Mouse (Mus musculus): Measurements from ENCODE around the gene Wfdc13. TPM values are rescaled to one million over a fixed set of nuclear protein-coding genes. Genes with fewer than 3 reads are reported as not detected.

Wfdc13 gene
- polyA plus RNA-seq (2015; fragmentation: Nextera tagmentation; extraction: Ambion mirVana) = 0.17 and 0.21 TPM in 2 replicates

DNA sequence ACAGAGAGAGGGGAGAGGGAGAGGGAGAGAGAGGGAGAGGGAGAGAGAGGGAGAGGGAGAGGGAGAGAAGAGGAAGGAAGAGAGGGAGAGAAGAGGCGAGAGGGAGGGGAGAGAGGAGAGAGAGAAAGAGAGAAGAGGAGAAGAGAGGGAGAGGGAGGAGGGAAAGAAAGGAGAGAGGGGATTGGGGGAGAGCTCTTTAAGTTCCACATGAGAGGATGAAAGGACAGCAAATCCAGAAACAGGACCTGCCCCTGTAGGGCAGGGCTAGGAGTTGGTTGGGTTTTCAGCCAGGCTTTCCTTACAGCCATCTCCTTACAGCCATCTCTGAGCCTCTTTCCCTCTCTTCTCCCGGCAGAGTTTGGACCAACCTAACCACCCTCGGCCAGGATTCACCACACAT is at the start of gene Wfdc13:
Wfdc13 (plus strand) TSS at position 301 of the 400 bp plus-strand sequence.
- no peak for ATAC-seq
- peaks cover 2% of the 10 kb centered on the region; the same call in 1 of the 2 replicates for H3K4me1 ChIP-seq (ENCODE audit: control insufficient read depth, insufficient read depth, low read length)
- no peak within 1 kb of the TSS for H3K4me2 ChIP-seq (ENCODE audit: low read depth, low read length)
- H3K36me3 ChIP-seq (ENCODE audit: control insufficient read depth, insufficient read depth, low read length) = no peaks in the 10 kb centered on the region
- no peak within 1 kb of the TSS for H3K9ac ChIP-seq (ENCODE audit: low read depth, low read length)
- H3K9me3 ChIP-seq (ENCODE audit: control insufficient read depth, low read length) = no peaks in the 10 kb centered on the region
- H3K27me3 ChIP-seq (replicated peaks; ENCODE audit: control insufficient read depth, insufficient read depth, low read length) = no peaks in the 10 kb centered on the region
- WGBS = 70% methylated on average over 3 of the region's 3 CpGs
- no peak within 1 kb of the TSS for H3K4me3 ChIP-seq (ENCODE audit: low read length)
- H3K27ac ChIP-seq (ENCODE audit: low read length) = no peak within 1 kb of the TSS

DNA sequence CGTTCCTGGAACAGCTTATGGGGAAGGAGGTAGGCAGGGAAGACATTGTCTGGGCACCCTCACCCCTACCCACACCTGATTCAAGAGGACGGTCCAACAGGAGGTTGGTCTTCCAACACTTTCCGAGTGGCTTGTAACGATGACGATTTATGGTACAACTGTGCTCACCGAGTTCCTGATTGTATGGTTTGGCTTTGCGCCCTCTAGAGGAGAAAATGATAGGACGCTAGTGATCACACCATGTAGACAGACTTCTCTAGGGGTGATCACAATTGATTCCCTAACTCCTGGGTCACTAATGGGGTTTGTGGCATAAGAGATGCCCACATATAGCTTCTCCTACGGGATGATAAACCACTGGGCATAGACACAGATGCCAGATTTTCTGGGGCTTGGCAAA is 49.6 kb upstream of the Wfdc13 start:
- H3K36me3 ChIP-seq (ENCODE audit: control insufficient read depth, insufficient read depth, low read length) = no peaks in the 10 kb centered on the region
- no peaks in the 10 kb centered on the region for H3K9me3 ChIP-seq (ENCODE audit: control insufficient read depth, low read length)
- H3K27ac ChIP-seq (ENCODE audit: low read length) = no peak overlapping the region
- H3K4me3 ChIP-seq (ENCODE audit: low read length) = no peak overlapping the region
- ATAC-seq = no peak
- H3K4me1 ChIP-seq (ENCODE audit: control insufficient read depth, insufficient read depth, low read length) = no peaks in the 10 kb centered on the region
- 78% methylated on average over 9 of the region's 9 CpGs for WGBS
- no peaks in the 10 kb centered on the region for H3K27me3 ChIP-seq (replicated peaks; ENCODE audit: control insufficient read depth, insufficient read depth, low read length)
- H3K4me2 ChIP-seq (ENCODE audit: low read depth, low read length) = no peak overlapping the region
- H3K9ac ChIP-seq (ENCODE audit: low read depth, low read length) = no peak overlapping the region

DNA sequence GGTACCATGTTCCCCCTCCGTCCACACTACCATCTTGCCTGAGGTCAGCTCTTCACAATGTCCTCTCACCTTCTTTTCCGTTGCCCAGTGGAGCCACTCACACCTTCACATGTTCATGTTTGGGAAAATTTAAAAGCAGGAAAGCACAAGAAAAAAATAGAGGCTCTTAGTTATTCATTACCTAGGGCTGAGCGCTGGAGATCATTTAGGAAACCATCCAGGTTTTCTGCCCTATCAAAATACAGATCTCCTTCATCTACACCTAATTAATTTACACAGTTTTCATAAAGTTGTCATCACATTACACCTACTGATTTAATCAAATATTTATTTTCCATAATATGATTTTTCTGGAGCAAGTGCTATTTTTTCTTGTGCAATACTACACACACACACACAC is 46.2 kb upstream of the Wfdc13 start, which contains the start of gene Wfdc16:
Wfdc16 (minus strand) TSS at position 101 of the 400 bp plus-strand sequence.
- 81% methylated on average over 3 of the region's 3 CpGs for WGBS
- no peak within 1 kb of the TSS for H3K27ac ChIP-seq (ENCODE audit: low read length)
- no peak for ATAC-seq
- no peak within 1 kb of the TSS for H3K9ac ChIP-seq (ENCODE audit: low read depth, low read length)
- no peak within 1 kb of the TSS for H3K4me2 ChIP-seq (ENCODE audit: low read depth, low read length)
- no peaks in the 10 kb centered on the region for H3K27me3 ChIP-seq (replicated peaks; ENCODE audit: control insufficient read depth, insufficient read depth, low read length)
- H3K4me3 ChIP-seq (ENCODE audit: low read length) = no peak within 1 kb of the TSS
- H3K4me1 ChIP-seq (ENCODE audit: control insufficient read depth, insufficient read depth, low read length) = no peaks in the 10 kb centered on the region
- no peaks in the 10 kb centered on the region for H3K36me3 ChIP-seq (ENCODE audit: control insufficient read depth, insufficient read depth, low read length)
- H3K9me3 ChIP-seq (ENCODE audit: control insufficient read depth, low read length) = no peaks in the 10 kb centered on the region

DNA sequence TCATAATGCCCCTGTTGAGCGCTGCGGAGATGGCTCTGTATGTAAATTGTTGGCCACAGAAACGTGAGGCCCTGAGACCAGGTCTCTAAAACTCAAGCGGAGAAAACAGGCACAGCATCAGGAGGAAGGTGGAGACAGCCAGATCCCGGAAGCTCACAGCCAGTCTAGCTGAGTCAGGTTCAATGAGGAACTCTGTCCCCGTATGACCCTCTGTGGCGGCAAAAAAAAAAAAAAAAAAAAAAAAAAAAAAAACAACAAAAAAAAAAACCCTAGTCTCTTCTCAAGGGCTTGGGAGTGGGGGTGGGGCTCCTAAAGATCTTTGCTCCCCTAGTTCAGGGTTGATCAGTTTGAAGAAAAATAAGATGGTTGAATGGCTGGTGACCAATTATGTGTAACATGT is 43.8 kb upstream of the Wfdc13 start:
- H3K4me2 ChIP-seq (ENCODE audit: low read depth, low read length) = no peak overlapping the region
- H3K4me3 ChIP-seq (ENCODE audit: low read length) = no peak overlapping the region
- no peak for ATAC-seq
- H3K9me3 ChIP-seq (ENCODE audit: control insufficient read depth, low read length) = no peaks in the 10 kb centered on the region
- H3K27ac ChIP-seq (ENCODE audit: low read length) = no peak overlapping the region
- H3K4me1 ChIP-seq (ENCODE audit: control insufficient read depth, insufficient read depth, low read length) = no peaks in the 10 kb centered on the region
- no peaks in the 10 kb centered on the region for H3K36me3 ChIP-seq (ENCODE audit: control insufficient read depth, insufficient read depth, low read length)
- WGBS = 62% methylated on average over 7 of the region's 7 CpGs
- H3K27me3 ChIP-seq (replicated peaks; ENCODE audit: control insufficient read depth, insufficient read depth, low read length) = no peaks in the 10 kb centered on the region
- H3K9ac ChIP-seq (ENCODE audit: low read depth, low read length) = no peak overlapping the region

DNA sequence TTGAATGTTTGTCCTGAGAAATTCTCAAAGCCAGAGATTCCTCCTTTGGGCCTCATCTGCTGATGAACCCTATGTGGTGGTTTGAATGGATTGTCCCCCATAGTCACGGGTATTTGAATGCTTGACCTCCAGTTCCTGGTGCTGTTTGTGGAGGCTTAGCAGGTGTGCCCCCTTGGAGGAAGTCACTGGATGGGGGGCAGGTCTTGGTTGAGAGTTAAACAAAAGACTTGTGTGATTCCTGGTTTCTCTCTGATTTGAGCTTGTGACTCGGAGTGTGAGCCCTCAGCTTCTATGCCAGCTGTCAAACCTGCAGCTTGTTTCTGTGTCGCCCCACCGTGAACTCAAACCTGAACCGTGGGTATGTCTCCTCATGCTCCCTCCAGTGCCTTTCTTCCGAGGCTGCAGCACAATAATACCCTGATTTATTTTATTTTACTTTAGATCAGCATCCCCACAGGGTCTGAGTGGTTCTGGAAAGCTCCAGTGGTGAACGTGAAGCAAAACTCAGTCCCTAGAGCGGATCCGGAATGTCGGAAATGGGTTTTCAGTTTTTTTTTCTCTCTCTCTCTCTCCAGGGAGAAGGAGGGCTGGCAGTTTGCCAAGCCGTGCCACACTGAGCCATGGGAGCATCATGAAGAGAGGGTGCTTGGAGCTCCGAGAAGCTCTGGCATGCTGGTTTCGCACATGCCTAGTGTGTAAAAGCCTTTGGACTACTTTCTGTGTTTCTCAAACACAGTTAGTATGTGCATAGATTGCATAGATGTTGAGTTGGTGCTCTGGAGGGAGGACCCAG is 42.8 kb upstream of the Wfdc13 start:
- 78% methylated on average over 13 of the region's 13 CpGs for WGBS
- Histone ChIP-seq H3K4me1 (ENCODE audit: control insufficient read depth, insufficient read depth, low read length) (no peaks in the 10 kb centered on the region), H3K9ac (ENCODE audit: low read depth, low read length) (no peak overlapping the region), H3K27me3 (replicated peaks; ENCODE audit: control insufficient read depth, insufficient read depth, low read length) (no peaks in the 10 kb centered on the region), H3K4me2 (ENCODE audit: low read depth, low read length) (no peak overlapping the region), H3K27ac (ENCODE audit: low read length) (no peak overlapping the region), H3K9me3 (ENCODE audit: control insufficient read depth, low read length) (no peaks in the 10 kb centered on the region), H3K4me3 (ENCODE audit: low read length) (no peak overlapping the region), H3K36me3 (ENCODE audit: control insufficient read depth, insufficient read depth, low read length) (no peaks in the 10 kb centered on the region)
- ATAC-seq = no peak

DNA sequence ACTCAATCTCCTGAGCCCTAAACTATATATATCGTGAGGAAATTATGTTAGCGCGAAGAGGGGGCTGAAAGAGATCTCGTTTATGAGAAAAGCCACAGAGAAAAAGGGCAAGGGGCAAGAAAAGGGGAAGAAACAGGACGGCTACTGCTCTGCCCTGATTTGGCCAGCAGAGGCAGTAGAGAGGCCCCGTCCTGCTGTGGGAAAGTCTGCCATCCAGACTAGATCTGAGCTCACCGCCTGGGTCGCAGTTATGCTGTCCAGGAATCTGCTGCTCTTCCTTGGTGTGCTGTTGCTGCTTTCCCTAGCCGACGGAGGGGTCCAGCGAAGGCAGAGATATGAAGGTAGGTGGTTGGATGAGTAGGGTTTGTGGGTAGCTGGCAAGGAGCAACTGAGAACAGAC is 29.0 kb upstream of the Wfdc13 start, which contains the start of gene Wfdc10:
Wfdc10 (plus strand) TSS at position 189 of the 400 bp plus-strand sequence.
- Histone ChIP-seq H3K4me1 (ENCODE audit: control insufficient read depth, insufficient read depth, low read length) (no peaks in the 10 kb centered on the region), H3K4me3 (ENCODE audit: low read length) (no peak within 1 kb of the TSS), H3K4me2 (ENCODE audit: low read depth, low read length) (no peak within 1 kb of the TSS), H3K27me3 (replicated peaks; ENCODE audit: control insufficient read depth, insufficient read depth, low read length) (no peaks in the 10 kb centered on the region; the same call in 1 of the 2 replicates), H3K27ac (ENCODE audit: low read length) (no peak within 1 kb of the TSS), H3K9me3 (ENCODE audit: control insufficient read depth, low read length) (no peaks in the 10 kb centered on the region), H3K9ac (ENCODE audit: low read depth, low read length) (no peak within 1 kb of the TSS), H3K36me3 (ENCODE audit: control insufficient read depth, insufficient read depth, low read length) (no peaks in the 10 kb centered on the region)
- no peak for ATAC-seq
- 15% methylated on average over 11 of the region's 11 CpGs for WGBS

DNA sequence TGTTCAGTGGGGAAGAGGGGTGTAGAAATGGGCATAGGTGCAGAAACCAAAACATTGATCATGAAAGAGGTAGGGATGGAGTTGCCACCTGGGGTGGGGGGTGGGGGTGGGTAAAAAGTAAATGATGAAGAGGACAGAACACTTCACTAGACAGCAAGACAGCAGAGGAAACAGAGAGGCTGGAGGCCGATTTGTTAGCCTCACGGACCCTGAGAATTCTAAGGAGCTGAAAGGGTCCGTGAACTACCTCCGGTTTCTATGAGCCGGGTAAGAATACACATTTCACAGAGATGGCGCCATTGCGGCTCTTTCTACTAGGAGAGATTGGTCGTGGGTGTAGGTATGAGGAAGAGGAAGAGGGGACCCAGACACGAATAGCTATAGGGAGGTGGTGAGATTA is 28.4 kb upstream of the Wfdc13 start, which contains the start of gene Wfdc9:
Wfdc9 (minus strand) TSS at position 101 of the 400 bp plus-strand sequence.
- ATAC-seq = no peak
- no peak within 1 kb of the TSS for H3K4me2 ChIP-seq (ENCODE audit: low read depth, low read length)
- H3K9ac ChIP-seq (ENCODE audit: low read depth, low read length) = no peak within 1 kb of the TSS
- WGBS = 81% methylated on average over 9 of the region's 9 CpGs
- H3K36me3 ChIP-seq (ENCODE audit: control insufficient read depth, insufficient read depth, low read length) = no peaks in the 10 kb centered on the region
- no peaks in the 10 kb centered on the region for H3K9me3 ChIP-seq (ENCODE audit: control insufficient read depth, low read length)
- no peaks in the 10 kb centered on the region; the same call in 1 of the 2 replicates for H3K27me3 ChIP-seq (replicated peaks; ENCODE audit: control insufficient read depth, insufficient read depth, low read length)
- no peaks in the 10 kb centered on the region for H3K4me1 ChIP-seq (ENCODE audit: control insufficient read depth, insufficient read depth, low read length)
- H3K27ac ChIP-seq (ENCODE audit: low read length) = no peak within 1 kb of the TSS
- no peak within 1 kb of the TSS for H3K4me3 ChIP-seq (ENCODE audit: low read length)

DNA sequence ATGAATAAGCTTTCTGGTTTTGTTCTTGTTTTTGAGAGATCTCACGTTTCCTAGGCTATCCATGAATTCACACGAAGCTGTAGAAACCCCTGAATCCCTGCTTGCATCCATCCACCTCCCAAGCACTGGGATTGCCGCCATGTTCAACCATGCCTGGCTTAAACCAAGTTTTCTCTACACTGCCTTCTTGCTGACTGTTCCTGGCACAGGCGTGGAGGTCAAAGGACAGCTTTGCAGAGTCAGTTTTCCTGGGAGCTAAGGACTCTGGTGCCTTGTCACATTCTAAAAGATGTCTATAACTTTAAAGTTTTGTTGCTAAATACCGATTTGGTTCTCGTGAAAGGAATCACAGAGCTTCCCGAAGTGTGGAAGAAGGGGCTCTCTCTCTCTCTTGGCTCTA is 20.1 kb upstream of the Wfdc13 start:
- H3K4me1 ChIP-seq (ENCODE audit: control insufficient read depth, insufficient read depth, low read length) = no peaks in the 10 kb centered on the region
- H3K9me3 ChIP-seq (ENCODE audit: control insufficient read depth, low read length) = 0 out of 2 replicates have a peak, but pooled peaks cover 4% of the 10 kb centered on the region
- no peak overlapping the region for H3K27ac ChIP-seq (ENCODE audit: low read length)
- no peak overlapping the region for H3K4me3 ChIP-seq (ENCODE audit: low read length)
- H3K9ac ChIP-seq (ENCODE audit: low read depth, low read length) = no peak overlapping the region
- H3K36me3 ChIP-seq (ENCODE audit: control insufficient read depth, insufficient read depth, low read length) = no peaks in the 10 kb centered on the region
- 87% methylated on average over 7 of the region's 7 CpGs for WGBS
- no peaks in the 10 kb centered on the region for H3K27me3 ChIP-seq (replicated peaks; ENCODE audit: control insufficient read depth, insufficient read depth, low read length)
- no peak overlapping the region for H3K4me2 ChIP-seq (ENCODE audit: low read depth, low read length)
- no peak for ATAC-seq

DNA sequence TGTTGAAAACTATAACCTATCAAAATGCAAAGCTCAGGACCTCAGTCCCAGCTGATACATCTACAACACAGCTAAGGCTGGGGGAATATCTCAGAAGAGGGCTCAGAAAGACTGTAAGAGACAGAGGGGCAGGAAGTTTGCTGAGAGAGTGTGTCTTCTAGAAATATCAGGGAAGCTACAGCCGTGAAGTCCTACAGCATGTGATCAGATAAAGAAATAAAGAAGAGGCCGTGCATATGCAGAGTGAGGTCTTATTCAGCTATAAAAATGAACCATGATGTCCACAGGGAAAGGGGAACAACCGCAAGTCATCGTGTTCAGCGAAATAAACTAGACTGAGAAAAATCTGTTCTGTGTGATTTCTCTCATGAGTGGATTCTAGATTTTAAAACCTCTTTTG is 14.6 kb upstream of the Wfdc13 start:
- Histone ChIP-seq H3K36me3 (ENCODE audit: control insufficient read depth, insufficient read depth, low read length) (no peaks in the 10 kb centered on the region), H3K27ac (ENCODE audit: low read length) (no peak overlapping the region), H3K4me3 (ENCODE audit: low read length) (no peak overlapping the region), H3K4me2 (ENCODE audit: low read depth, low read length) (no peak overlapping the region), H3K9me3 (ENCODE audit: control insufficient read depth, low read length) (0 out of 2 replicates have a peak, but pooled peaks cover 4% of the 10 kb centered on the region), H3K4me1 (ENCODE audit: control insufficient read depth, insufficient read depth, low read length) (no peaks in the 10 kb centered on the region), H3K27me3 (replicated peaks; ENCODE audit: control insufficient read depth, insufficient read depth, low read length) (no peaks in the 10 kb centered on the region), H3K9ac (ENCODE audit: low read depth, low read length) (no peak overlapping the region)
- WGBS = 80% methylated on average over 5 of the region's 5 CpGs
- ATAC-seq = no peak

Measured in intestine, embryonic 16.5 days (tissue).